Mouse (Mus musculus) CH12.LX (cell line): ENCODE measurements around the gene Astn2. TPM values are rescaled to one million over a fixed set of nuclear protein-coding genes. Genes with fewer than 3 reads are reported as not detected.

Source experiments
- DNase-seq: peaks from one replicate; pipeline ENCODE4 v3.0.0-alpha.2; 2013; ENCODE audit errors: extremely low read depth
- H3K27ac ChIP-seq: 2 replicates; pipeline ENCODE4 v1.5.1; 2012; ENCODE audit warnings: low read depth, mild to moderate bottlenecking, control low read depth, moderate library complexity; ENCODE audit not compliant: insufficient read depth
- H3K27me3 ChIP-seq: replicated peaks from 2 replicates; pipeline ENCODE3; 2012; ENCODE audit warnings: inconsistent platforms
- H3K36me3 ChIP-seq, 2 experiments: replicated peaks in 1 of 2; 2 replicates each; pipeline versions ENCODE3 to v1.6.1; 2012; ENCODE audit warnings: inconsistent platforms in 1 of 2, low read length in 1 of 2, mild to moderate bottlenecking in 1 of 2, mixed read lengths in 1 of 2, moderate library complexity in 1 of 2; ENCODE audit not compliant: control insufficient read depth in 1 of 2, insufficient read depth in 1 of 2
- H3K4me1 ChIP-seq, 2 experiments: 2 replicates each; pipeline ENCODE4 v1.6.1; 2012; ENCODE audit warnings: inconsistent platforms in 1 of 2, moderate library complexity in 1 of 2; ENCODE audit not compliant: insufficient read depth in 2 of 2, control insufficient read depth in 1 of 2
- H3K4me2 ChIP-seq: 2 replicates; pipeline ENCODE4 v1.6.1; 2012; ENCODE audit warnings: low read depth, mild to moderate bottlenecking, control low read depth; ENCODE audit not compliant: poor library complexity, insufficient read depth, severe bottlenecking
- H3K4me3 ChIP-seq, 3 experiments: fragments of 150-350 bp in 1 of 3; sonication (generic) in 1 of 3; replicated peaks in 1 of 3; 2 replicates each; pipeline versions ENCODE3 to v1.5.1; 2011 to 2012; ENCODE audit warnings: low read depth in 2 of 3, low read length in 2 of 3, mild to moderate bottlenecking in 2 of 3, moderate library complexity in 2 of 3, control low read depth in 1 of 3, improper control_type of control experiment in 1 of 3, inconsistent platforms in 1 of 3, mixed read lengths in 1 of 3; ENCODE audit not compliant: poor library complexity in 1 of 3
- H3K79me2 ChIP-seq: replicated peaks from 2 replicates; pipeline ENCODE4 v1.6.1; 2012; ENCODE audit warnings: mild to moderate bottlenecking, moderate library complexity; ENCODE audit not compliant: control insufficient read depth, poor library complexity, insufficient read depth, severe bottlenecking; ENCODE audit errors: extremely low read depth
- H3K9ac ChIP-seq: 2 replicates; pipeline ENCODE4 v1.6.1; 2012; ENCODE audit warnings: low read depth, mild to moderate bottlenecking, control low read depth, moderate library complexity; ENCODE audit not compliant: insufficient read depth
- H3K9me3 ChIP-seq: replicated peaks from 2 replicates; pipeline ENCODE3; 2012; ENCODE audit warnings: low read length, inconsistent platforms, mixed read lengths
- BHLHE40 ChIP-seq: IDR thresholded peaks from 2 replicates; pipeline ENCODE4 v1.6.1; 2011; ENCODE audit warnings: mild to moderate bottlenecking, low read depth, low read length, improper control_type of control experiment
- CHD1 ChIP-seq: IDR thresholded peaks from 2 replicates; pipeline ENCODE4 v1.6.1; 2012; ENCODE audit warnings: low read depth, low read length, improper control_type of control experiment, inconsistent platforms
- E2F4 ChIP-seq: IDR thresholded peaks from 2 replicates; pipeline ENCODE4 v1.6.1; 2011; ENCODE audit warnings: low read depth, low read length, improper control_type of control experiment; ENCODE audit not compliant: insufficient replicate concordance
- EP300 ChIP-seq: IDR thresholded peaks from 2 replicates; pipeline ENCODE4 v1.6.1; 2011; ENCODE audit warnings: low read length, improper control_type of control experiment
- ETS1 ChIP-seq: conservative IDR thresholded peaks from 2 replicates; pipeline ENCODE4 v1.6.1; 2012; ENCODE audit warnings: low read depth, mild to moderate bottlenecking, inconsistent platforms, low read length, improper control_type of control experiment, moderate library complexity
- IRF4 ChIP-seq: IDR thresholded peaks from 2 replicates; pipeline ENCODE4 v1.6.1; 2014; ENCODE audit warnings: low read depth, mild to moderate bottlenecking, inconsistent platforms, low read length, improper control_type of control experiment
- JUND ChIP-seq: conservative IDR thresholded peaks from 2 replicates; pipeline ENCODE4 v1.6.1; 2011; ENCODE audit warnings: low read depth, low read length, improper control_type of control experiment
- KAT2A ChIP-seq: IDR thresholded peaks from 2 replicates; pipeline ENCODE4 v1.6.1; 2012; ENCODE audit warnings: low read length, improper control_type of control experiment, inconsistent platforms; ENCODE audit not compliant: insufficient replicate concordance
- MAZ ChIP-seq: IDR thresholded peaks from 2 replicates; pipeline ENCODE4 v1.6.1; 2012; ENCODE audit warnings: low read depth, mild to moderate bottlenecking, inconsistent platforms, low read length, improper control_type of control experiment, moderate library complexity
- NELFE ChIP-seq: IDR thresholded peaks from 2 replicates; pipeline ENCODE4 v1.6.1; 2011; ENCODE audit warnings: low read depth, low read length, improper control_type of control experiment
- NRF1 ChIP-seq: IDR thresholded peaks from 2 replicates; pipeline ENCODE4 v1.6.1; 2014; ENCODE audit warnings: low read depth, mild to moderate bottlenecking, inconsistent platforms, low read length, improper control_type of control experiment, moderate library complexity
- PAX5 ChIP-seq: IDR thresholded peaks from 2 replicates; pipeline ENCODE4 v1.6.1; 2012; ENCODE audit warnings: low read length, inconsistent platforms, mixed read lengths
- POLR2AphosphoS2 ChIP-seq: IDR thresholded peaks from 2 replicates; pipeline ENCODE4 v1.6.1; 2011; ENCODE audit warnings: low read depth, low read length, improper control_type of control experiment
- RAD21 ChIP-seq: IDR thresholded peaks from 2 replicates; pipeline ENCODE4 v1.6.1; 2011; ENCODE audit warnings: low read depth, mild to moderate bottlenecking, low read length, improper control_type of control experiment, moderate library complexity
- RCOR1 ChIP-seq: conservative IDR thresholded peaks from 2 replicates; pipeline ENCODE4 v1.6.1; 2012; ENCODE audit warnings: low read depth, mild to moderate bottlenecking, inconsistent platforms, low read length, improper control_type of control experiment
- SIN3A ChIP-seq: IDR thresholded peaks from 2 replicates; pipeline ENCODE4 v1.6.1; 2012; ENCODE audit warnings: low read length, improper control_type of control experiment, inconsistent platforms
- SMC3 ChIP-seq: IDR thresholded peaks from 2 replicates; pipeline ENCODE4 v1.6.1; 2011; ENCODE audit warnings: low read depth, low read length, improper control_type of control experiment
- UBTF ChIP-seq: IDR thresholded peaks from 2 replicates; pipeline ENCODE4 v1.6.1; 2012; ENCODE audit warnings: low read depth, mild to moderate bottlenecking, inconsistent platforms, low read length, improper control_type of control experiment, moderate library complexity
- ZC3H11A ChIP-seq: IDR thresholded peaks from 2 replicates; pipeline ENCODE4 v1.6.1; 2012; ENCODE audit warnings: low read depth, mild to moderate bottlenecking, inconsistent platforms, low read length, improper control_type of control experiment
- ZKSCAN1 ChIP-seq: IDR thresholded peaks from 2 replicates; pipeline ENCODE4 v1.6.1; 2012; ENCODE audit warnings: low read depth, inconsistent platforms, low read length, improper control_type of control experiment, borderline replicate concordance
- ZMIZ1 ChIP-seq: IDR thresholded peaks from 2 replicates; pipeline ENCODE4 v1.6.1; 2012; ENCODE audit warnings: low read depth, mild to moderate bottlenecking, inconsistent platforms, low read length, improper control_type of control experiment
- ZNF384 ChIP-seq: IDR thresholded peaks from 2 replicates; pipeline ENCODE4 v1.6.1; 2012; ENCODE audit warnings: low read depth, low read length, improper control_type of control experiment, inconsistent platforms
- dilution Hi-C: fragments of 300-500 bp; cut with MboI; formaldehyde crosslinking; loops from 2 replicates; pipeline ENCODE4 v1.14.3; 2020; ENCODE audit warnings: low sequenced_read_pairs; ENCODE audit not compliant: extremely low pct_unique_long_range_greater_than_20kb, extremely low pct_ligation_motif_present
- in situ Hi-C: fragments of 300-500 bp; cut with MboI; formaldehyde crosslinking; loops from 3 replicates; pipeline ENCODE4 v1.14.3; 2019; ENCODE audit warnings: low sequenced_read_pairs, low pct_ligation_motif_present, low pct_unique_long_range_greater_than_20kb, mixed read lengths
- polyA plus RNA-seq: library from polyadenylated mRNA; unstranded; fragments of >175 nt; gene quantifications from 2 replicates; pipeline ENCODE4 v1.2.1, GENCODE M21; 2012; ENCODE audit warnings: low read depth; ENCODE audit not compliant: insufficient read length
- total RNA-seq, 2 experiments: library from RNA; depleted of rRNA; stranded (reverse); fragments of 300-350 nt in 1 of 2; fragments of >200 nt in 1 of 2; gene quantifications; 2 replicates each; pipeline ENCODE4 v1.2.3; 2012 to 2014

Gene Astn2
- total and polyA plus RNA-seq, 3 experiments = not detected

GRCm38 (mm10) chr4:65765312-65765711 lies 639.1 kb downstream of the Astn2 start:
- Histone ChIP-seq H3K27ac (no peak overlapping the region), H3K4me2 (no peak overlapping the region), H3K9me3 (peaks cover 52% of the 10 kb centered on the region), H3K4me1 (no peaks in the 10 kb centered on the region), H3K9ac (no peak overlapping the region), H3K79me2 (no peaks in the 10 kb centered on the region), H3K4me3 (no peak overlapping the region), H3K27me3 (no peaks in the 10 kb centered on the region), H3K36me3 (no peaks in the 10 kb centered on the region)
- in situ Hi-C loops (no loop called here), dilution Hi-C loops (no loop called here)
- TF ChIP-seq NELFE = no peak
- no peak for TF ChIP-seq MAZ
- TF ChIP-seq ZMIZ1 = no peak
- TF ChIP-seq SMC3 = no peak
- TF ChIP-seq UBTF = no peak
- TF ChIP-seq BHLHE40 = no peak
- no peak for TF ChIP-seq NRF1
- no peak for TF ChIP-seq PAX5
- no peak for TF ChIP-seq ZKSCAN1
- TF ChIP-seq POLR2AphosphoS2 = no peak
- no peak for TF ChIP-seq JUND
- no peak for TF ChIP-seq KAT2A
- DNase-seq = no peak

GRCm38 (mm10) chr4:65764275-65764674 lies 640.1 kb downstream of the Astn2 start:
- Histone ChIP-seq H3K27me3 (no peaks in the 10 kb centered on the region), H3K4me3 (no peak overlapping the region), H3K27ac (no peak overlapping the region), H3K9ac (no peak overlapping the region), H3K9me3 (peaks cover 56% of the 10 kb centered on the region), H3K79me2 (no peaks in the 10 kb centered on the region), H3K36me3 (no peaks in the 10 kb centered on the region), H3K4me2 (no peak overlapping the region), H3K4me1 (no peaks in the 10 kb centered on the region)
- dilution Hi-C loops = no loop called here
- DNase-seq = no peak
- in situ Hi-C loops = no loop called here
- TF ChIP-seq UBTF = no peak
- no peak for TF ChIP-seq POLR2AphosphoS2
- no peak for TF ChIP-seq ZC3H11A
- TF ChIP-seq JUND = no peak
- TF ChIP-seq ZNF384 = no peak
- TF ChIP-seq SIN3A = no peak
- TF ChIP-seq RCOR1 = no peak
- TF ChIP-seq CHD1 = no peak
- no peak for TF ChIP-seq IRF4
- TF ChIP-seq EP300 = no peak
- TF ChIP-seq NELFE = no peak
- no peak for TF ChIP-seq RAD21
- no peak for TF ChIP-seq ETS1
- TF ChIP-seq ZMIZ1 = no peak
- TF ChIP-seq E2F4 = no peak
- no peak for TF ChIP-seq PAX5
